ENCODE assay signal across 11 mouse cellular contexts in the genomic region with DNA sequence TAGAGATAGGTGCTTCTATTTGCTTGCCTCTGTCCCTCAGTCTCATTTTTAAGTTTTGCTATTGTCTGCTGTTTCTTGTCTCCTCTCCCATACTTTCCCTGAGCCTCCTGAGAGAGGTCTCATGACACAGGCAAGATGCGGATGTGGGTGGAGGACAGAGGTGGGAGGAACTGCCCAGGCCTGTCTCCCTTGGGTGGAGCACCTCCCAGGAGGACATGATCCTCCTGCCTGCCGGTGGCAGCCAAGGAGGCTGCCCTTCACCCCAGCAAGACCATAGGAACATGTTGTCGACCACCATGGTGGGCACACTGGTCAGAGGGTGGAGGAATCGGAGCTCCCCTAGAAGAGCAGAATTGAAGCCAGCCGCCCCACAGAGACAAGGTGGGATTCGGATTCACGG.
"Had no signal": no experiment of that assay in that cellular context is flagged by ENCODE, and none has a peak within 500 bp of the region (broad histone marks: within the 10 kb centered on the region; RNA-seq: fewer than 3 reads in every experiment).

No protein-coding gene starts in this region.

- ATAC-seq: lung, postnatal 0 days; midbrain, embryonic 13.5 days had no signal

- H3K9ac ChIP-seq: liver, embryonic 14.5 days; midbrain, embryonic 13.5 days had no signal

- H3K9me3 ChIP-seq: limb, embryonic 10.5 days; midbrain, embryonic 13.5 days had no signal

- H3K4me3 ChIP-seq: left cerebral cortex, adult 2 months; limb, embryonic 10.5 days; midbrain, embryonic 13.5 days had no signal

- DNase-seq: kidney, postnatal 25 days; lung, adult 2 months; lung, postnatal 36 days; right cerebral cortex, adult 18-20 months; right cerebral cortex, postnatal 25 days; thymus, postnatal 36 days had no signal

- H3K27ac ChIP-seq: left cerebral cortex, adult 2 months; limb, embryonic 10.5 days; liver, embryonic 14.5 days; midbrain, embryonic 13.5 days had no signal

- H3K36me3 ChIP-seq: limb, embryonic 10.5 days; midbrain, embryonic 13.5 days had no signal

- H3K4me2 ChIP-seq: midbrain, embryonic 13.5 days had no signal

- H3K27me3 ChIP-seq: midbrain, embryonic 13.5 days had no signal
